Mouse (Mus musculus): ENCODE results near the gene Nipal4. TPM values are rescaled to one million over a fixed set of nuclear protein-coding genes. Genes with fewer than 3 reads are reported as not detected.
"Not testable (repeated sequence)": the region's sequence is repeated elsewhere in the genome, so short reads cannot be mapped to it uniquely, and the experiment has no call there.

The Nipal4 gene
- total and polyA plus RNA-seq, 3 experiments: not detected

- H3K4me3 ChIP-seq (ENCODE audit: low read depth, low read length): no peak overlapping the region
- no peaks in the 10 kb centered on the region for H3K36me3 ChIP-seq (replicated peaks)
- DNase-seq (ENCODE audit: low spot score): no peak
- ATAC-seq (ENCODE audit: extremely low read depth, insufficient number of reproducible peaks, low FRiP score, poor library complexity, severe bottlenecking): no peak
- H3K4me1 ChIP-seq (ENCODE audit: insufficient read depth, low read depth, low read length): no peaks in the 10 kb centered on the region
- H3K27me3 ChIP-seq (ENCODE audit: insufficient read depth, low read length): 0 out of 2 replicates have a peak, but pooled peaks cover 7% of the 10 kb centered on the region
- no peaks in the 10 kb centered on the region for H3K9me3 ChIP-seq (replicated peaks)
- no peak for TF ChIP-seq POLR2AphosphoS5 (IDR thresholded peaks at IDR 0.05; ENCODE audit: insufficient replicate concordance, low read depth, low read length)
- no peak for TF ChIP-seq GATA1 (IDR thresholded peaks at IDR 0.05; ENCODE audit: borderline replicate concordance, low read length)
- TF ChIP-seq CTCF (IDR thresholded peaks at IDR 0.05; ENCODE audit: low read depth, low read length): no peak
- TF ChIP-seq TAL1 (conservative IDR thresholded peaks at IDR 0.05; ENCODE audit: low read depth, low read length): no peak
- TF ChIP-seq GATA2 (IDR thresholded peaks at IDR 0.05; ENCODE audit: borderline replicate concordance, low read depth, low read length): no peak
These were observed 22.0 kb upstream of the Nipal4 start for GRCm38 (mm10) chr11:46188283-46188682.

GRCm38 (mm10) chr11:46185486-46185885 lies 19.2 kb upstream of the Nipal4 start:
- Histone ChIP-seq H3K36me3 (replicated peaks) (no peaks in the 10 kb centered on the region), H3K4me1 (ENCODE audit: insufficient read depth, low read depth, low read length) (no peaks in the 10 kb centered on the region), H3K9me3 (replicated peaks) (no peaks in the 10 kb centered on the region), H3K27me3 (ENCODE audit: insufficient read depth, low read length) (0 out of 2 replicates have a peak, but pooled peaks cover 7% of the 10 kb centered on the region), H3K4me3 (ENCODE audit: low read depth, low read length) (no peak overlapping the region)
- TF ChIP-seq GATA1 (IDR thresholded peaks at IDR 0.05; ENCODE audit: borderline replicate concordance, low read length) (no peak), TAL1 (conservative IDR thresholded peaks at IDR 0.05; ENCODE audit: low read depth, low read length) (no peak), CTCF (IDR thresholded peaks at IDR 0.05; ENCODE audit: low read depth, low read length) (no peak), POLR2AphosphoS5 (IDR thresholded peaks at IDR 0.05; ENCODE audit: insufficient replicate concordance, low read depth, low read length) (no peak), GATA2 (IDR thresholded peaks at IDR 0.05; ENCODE audit: borderline replicate concordance, low read depth, low read length) (no peak)
- DNase-seq (ENCODE audit: low spot score) (no peak), ATAC-seq (ENCODE audit: extremely low read depth, insufficient number of reproducible peaks, low FRiP score, poor library complexity, severe bottlenecking) (no peak)

DNA sequence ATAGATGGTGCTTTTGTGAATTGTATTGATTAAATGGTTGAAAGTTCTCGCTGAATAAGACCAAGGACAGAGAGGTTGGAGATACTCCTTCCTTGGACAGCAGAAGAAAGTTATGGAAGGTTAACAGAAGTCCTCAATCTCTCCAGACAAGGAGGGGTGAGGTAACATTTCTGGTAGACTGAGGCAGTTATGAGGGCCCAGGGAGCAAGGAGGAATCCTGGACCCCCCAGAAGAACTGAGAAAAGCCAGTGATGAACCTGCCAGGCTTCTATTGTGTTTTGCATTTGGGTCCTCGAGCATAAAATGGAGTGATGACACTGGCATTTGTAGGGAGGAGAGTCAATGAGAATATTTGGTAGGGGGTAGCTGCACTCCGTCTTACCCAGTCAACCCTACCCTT lies 18.6 kb upstream of the Nipal4 start:
- no peak for TF ChIP-seq CTCF (IDR thresholded peaks at IDR 0.05; ENCODE audit: low read depth, low read length)
- no peak for TF ChIP-seq POLR2AphosphoS5 (IDR thresholded peaks at IDR 0.05; ENCODE audit: insufficient replicate concordance, low read depth, low read length)
- TF ChIP-seq GATA2 (IDR thresholded peaks at IDR 0.05; ENCODE audit: borderline replicate concordance, low read depth, low read length): no peak
- TF ChIP-seq GATA1 (IDR thresholded peaks at IDR 0.05; ENCODE audit: borderline replicate concordance, low read length): no peak
- TF ChIP-seq TAL1 (conservative IDR thresholded peaks at IDR 0.05; ENCODE audit: low read depth, low read length): no peak
- DNase-seq (ENCODE audit: low spot score) (no peak), ATAC-seq (ENCODE audit: extremely low read depth, insufficient number of reproducible peaks, low FRiP score, poor library complexity, severe bottlenecking) (no peak)
- H3K9me3 ChIP-seq (replicated peaks): no peaks in the 10 kb centered on the region
- no peaks in the 10 kb centered on the region for H3K36me3 ChIP-seq (replicated peaks)
- H3K4me1 ChIP-seq (ENCODE audit: insufficient read depth, low read depth, low read length): no peaks in the 10 kb centered on the region
- no peak overlapping the region for H3K4me3 ChIP-seq (ENCODE audit: low read depth, low read length)
- H3K27me3 ChIP-seq (ENCODE audit: insufficient read depth, low read length): 0 out of 2 replicates have a peak, but pooled peaks cover 7% of the 10 kb centered on the region

DNA sequence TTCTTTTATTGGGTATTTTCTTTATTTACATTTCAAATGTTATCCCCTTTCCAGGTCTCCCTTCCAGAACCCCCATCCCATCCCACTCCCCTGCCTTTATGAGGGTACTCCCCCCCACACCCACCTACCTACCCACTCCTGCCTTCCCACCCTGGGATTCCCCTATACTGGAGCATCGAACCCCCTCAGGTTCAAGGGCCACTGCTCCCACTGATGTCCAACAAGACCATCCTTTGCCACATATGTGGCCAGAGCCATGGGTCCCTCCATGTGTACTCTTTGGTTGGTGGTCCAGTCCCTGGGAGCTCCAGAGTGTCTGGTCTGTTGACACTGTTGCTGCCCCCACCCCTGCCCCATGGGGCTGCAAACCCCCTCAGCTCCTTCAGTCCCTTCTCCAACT lies 15.7 kb upstream of the Nipal4 start:
- H3K27me3 ChIP-seq (ENCODE audit: insufficient read depth, low read length); H3K4me1 ChIP-seq (ENCODE audit: insufficient read depth, low read depth, low read length); ATAC-seq (ENCODE audit: extremely low read depth, insufficient number of reproducible peaks, low FRiP score, poor library complexity, severe bottlenecking); H3K4me3 ChIP-seq (ENCODE audit: low read depth, low read length); H3K36me3 ChIP-seq (replicated peaks); H3K9me3 ChIP-seq (replicated peaks); DNase-seq (ENCODE audit: low spot score): not testable (repeated sequence)

- DNase-seq (ENCODE audit: low spot score) (no peak), ATAC-seq (ENCODE audit: extremely low read depth, insufficient number of reproducible peaks, low FRiP score, poor library complexity, severe bottlenecking) (no peak)
- Histone ChIP-seq H3K9me3 (replicated peaks) (no peaks in the 10 kb centered on the region), H3K4me1 (ENCODE audit: insufficient read depth, low read depth, low read length) (no peaks in the 10 kb centered on the region), H3K36me3 (replicated peaks) (no peaks in the 10 kb centered on the region), H3K27me3 (ENCODE audit: insufficient read depth, low read length) (no peaks in the 10 kb centered on the region), H3K4me3 (ENCODE audit: low read depth, low read length) (no peak overlapping the region)
- TF ChIP-seq TAL1 (conservative IDR thresholded peaks at IDR 0.05; ENCODE audit: low read depth, low read length) (no peak), CTCF (IDR thresholded peaks at IDR 0.05; ENCODE audit: low read depth, low read length) (no peak), POLR2AphosphoS5 (IDR thresholded peaks at IDR 0.05; ENCODE audit: insufficient replicate concordance, low read depth, low read length) (no peak), GATA1 (IDR thresholded peaks at IDR 0.05; ENCODE audit: borderline replicate concordance, low read length) (no peak), GATA2 (IDR thresholded peaks at IDR 0.05; ENCODE audit: borderline replicate concordance, low read depth, low read length) (no peak)
These were observed 11.1 kb upstream of the Nipal4 start for GRCm38 (mm10) chr11:46177246-46178043.

DNA sequence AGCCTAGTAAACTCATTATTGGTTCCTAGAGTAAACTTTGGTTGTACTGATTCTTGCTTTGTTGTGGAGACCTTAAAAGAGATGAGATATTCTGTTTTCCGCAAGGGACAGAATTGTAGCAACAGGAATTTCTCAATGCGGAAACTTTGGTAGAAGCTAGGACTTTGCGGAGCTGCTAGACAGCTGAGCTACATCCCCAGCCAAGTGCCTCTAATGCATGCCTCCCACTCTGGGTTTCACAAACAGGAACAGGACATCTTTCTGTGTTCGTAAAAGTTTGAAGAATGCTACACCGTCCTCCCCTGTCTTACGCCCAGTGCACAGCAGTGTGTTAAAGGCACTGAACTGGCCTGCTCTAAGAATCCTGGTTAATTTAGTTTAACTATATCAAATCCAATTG lies 9.8 kb upstream of the Nipal4 start:
- no peaks in the 10 kb centered on the region for H3K27me3 ChIP-seq (ENCODE audit: insufficient read depth, low read length)
- TF ChIP-seq TAL1 (conservative IDR thresholded peaks at IDR 0.05; ENCODE audit: low read depth, low read length) (no peak), GATA1 (IDR thresholded peaks at IDR 0.05; ENCODE audit: borderline replicate concordance, low read length) (no peak), CTCF (IDR thresholded peaks at IDR 0.05; ENCODE audit: low read depth, low read length) (no peak), POLR2AphosphoS5 (IDR thresholded peaks at IDR 0.05; ENCODE audit: insufficient replicate concordance, low read depth, low read length) (no peak), GATA2 (IDR thresholded peaks at IDR 0.05; ENCODE audit: borderline replicate concordance, low read depth, low read length) (no peak)
- no peaks in the 10 kb centered on the region for H3K4me1 ChIP-seq (ENCODE audit: insufficient read depth, low read depth, low read length)
- no peaks in the 10 kb centered on the region for H3K9me3 ChIP-seq (replicated peaks)
- H3K4me3 ChIP-seq (ENCODE audit: low read depth, low read length): no peak overlapping the region
- DNase-seq (ENCODE audit: low spot score): no peak
- no peaks in the 10 kb centered on the region for H3K36me3 ChIP-seq (replicated peaks)
- ATAC-seq (ENCODE audit: extremely low read depth, insufficient number of reproducible peaks, low FRiP score, poor library complexity, severe bottlenecking): no peak

Measured in G1E (cell line).